Mouse (Mus musculus): Measurements from ENCODE around the gene E130114P18Rik. TPM values are rescaled to one million over a fixed set of nuclear protein-coding genes. Genes with fewer than 3 reads are reported as not detected.

The E130114P18Rik gene
- polyA plus RNA-seq, 1 experiment: 14.9 TPM

DNA sequence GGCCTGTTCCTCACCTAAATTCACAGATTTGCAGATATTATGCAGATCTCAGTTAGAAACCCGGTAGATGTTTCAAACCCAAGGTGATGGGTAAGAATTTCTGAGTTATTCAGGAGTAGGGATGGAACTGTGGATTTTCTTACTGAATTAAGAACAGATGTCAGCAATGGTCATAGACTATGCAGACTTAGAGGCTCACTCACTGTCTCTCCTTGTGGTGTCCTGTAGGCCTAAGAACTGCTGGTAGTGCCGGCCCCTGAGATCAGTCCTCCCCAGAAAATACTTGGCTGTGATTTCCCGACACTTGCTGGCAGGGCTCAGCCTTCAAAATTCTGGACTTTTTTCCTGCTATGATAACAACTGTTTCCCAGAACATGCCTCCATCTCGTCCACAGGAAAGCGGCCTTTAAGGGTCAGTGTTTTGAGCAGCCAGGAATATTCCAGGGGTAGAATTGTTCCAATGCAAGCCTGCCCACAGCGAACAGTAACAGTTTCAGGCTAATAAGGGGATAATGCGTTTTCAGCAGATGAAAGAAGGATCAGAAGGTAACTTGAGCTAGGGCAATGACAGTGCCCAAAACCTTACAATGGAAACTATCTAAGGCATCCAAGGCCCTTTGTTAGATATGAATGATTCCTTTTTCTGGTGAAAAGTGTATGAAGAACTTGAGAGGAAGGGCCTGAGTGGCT, 113.0 kb downstream of the E130114P18Rik start:
- H3K27ac ChIP-seq (ENCODE audit: insufficient read depth, low read length): no peak overlapping the region
- WGBS: 67% methylated on average over 7 of the region's 7 CpGs
- H3K4me1 ChIP-seq (ENCODE audit: control insufficient read depth, insufficient read depth, low read length): no peaks in the 10 kb centered on the region
- no peaks in the 10 kb centered on the region for H3K27me3 ChIP-seq (ENCODE audit: control insufficient read depth, insufficient read depth, low read length)
- no peak overlapping the region for H3K4me3 ChIP-seq (replicated peaks; ENCODE audit: insufficient read depth, low read depth, low read length)
- DNase-seq: no peak
- TF ChIP-seq CTCF (IDR thresholded peaks at IDR 0.05; ENCODE audit: borderline replicate concordance, insufficient read depth, low read depth, low read length): no peak
- TF ChIP-seq POLR2A (IDR thresholded peaks at IDR 0.05; ENCODE audit: borderline replicate concordance, insufficient read depth, low read length): no peak

DNA sequence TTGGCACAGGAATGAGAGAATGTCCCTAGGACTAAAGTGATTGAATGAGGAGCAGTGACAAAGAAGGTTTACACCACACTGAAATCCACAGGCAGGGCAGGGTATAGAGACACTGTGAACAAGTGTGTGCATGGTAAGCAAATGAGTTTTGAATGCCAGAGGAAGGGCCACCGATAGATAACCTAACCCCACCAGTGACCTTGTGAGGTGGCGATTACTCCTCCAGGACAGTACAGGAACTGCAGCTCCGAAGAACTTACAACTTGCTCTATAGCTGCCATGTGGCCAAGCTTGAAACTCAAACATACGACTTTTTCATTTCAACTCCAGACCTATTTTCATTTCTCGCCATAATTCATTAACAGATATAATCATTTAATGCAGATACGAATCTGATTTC, 114.0 kb downstream of the E130114P18Rik start:
- WGBS: 95% methylated on average over 6 of the region's 6 CpGs
- Histone ChIP-seq H3K27me3 (ENCODE audit: control insufficient read depth, insufficient read depth, low read length) (no peaks in the 10 kb centered on the region), H3K27ac (ENCODE audit: insufficient read depth, low read length) (no peak overlapping the region), H3K4me3 (replicated peaks; ENCODE audit: insufficient read depth, low read depth, low read length) (no peak overlapping the region), H3K4me1 (ENCODE audit: control insufficient read depth, insufficient read depth, low read length) (no peaks in the 10 kb centered on the region)
- TF ChIP-seq POLR2A (IDR thresholded peaks at IDR 0.05; ENCODE audit: borderline replicate concordance, insufficient read depth, low read length) (no peak), CTCF (IDR thresholded peaks at IDR 0.05; ENCODE audit: borderline replicate concordance, insufficient read depth, low read depth, low read length) (no peak)
- no peak for DNase-seq

DNA sequence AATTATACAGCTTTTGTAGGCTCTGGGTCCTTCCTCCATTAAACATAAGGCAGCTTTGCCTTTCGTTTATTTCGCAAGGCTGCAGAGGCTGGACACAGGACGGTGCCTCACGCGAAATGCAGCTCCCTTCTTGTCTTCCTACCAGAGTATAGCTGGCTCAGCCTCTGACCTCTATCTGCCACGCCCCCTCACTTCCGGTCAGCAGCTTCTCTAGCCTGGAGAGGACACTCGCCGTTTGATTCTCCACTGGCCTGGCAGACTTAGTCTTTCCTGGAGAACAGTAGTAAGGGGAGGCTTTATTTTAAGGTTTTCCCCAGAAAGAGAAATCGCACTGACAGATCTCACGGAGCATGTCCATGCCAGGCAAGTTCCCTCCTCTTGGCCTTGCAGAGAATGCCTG, 115.0 kb downstream of the E130114P18Rik start:
- Histone ChIP-seq H3K27ac (ENCODE audit: insufficient read depth, low read length) (no peak overlapping the region), H3K4me3 (replicated peaks; ENCODE audit: insufficient read depth, low read depth, low read length) (no peak overlapping the region), H3K4me1 (ENCODE audit: control insufficient read depth, insufficient read depth, low read length) (no peaks in the 10 kb centered on the region), H3K27me3 (ENCODE audit: control insufficient read depth, insufficient read depth, low read length) (no peaks in the 10 kb centered on the region)
- WGBS: 86% methylated on average over 11 of the region's 11 CpGs
- no peak for DNase-seq
- TF ChIP-seq POLR2A (IDR thresholded peaks at IDR 0.05; ENCODE audit: borderline replicate concordance, insufficient read depth, low read length): no peak
- no peak for TF ChIP-seq CTCF (IDR thresholded peaks at IDR 0.05; ENCODE audit: borderline replicate concordance, insufficient read depth, low read depth, low read length)

DNA sequence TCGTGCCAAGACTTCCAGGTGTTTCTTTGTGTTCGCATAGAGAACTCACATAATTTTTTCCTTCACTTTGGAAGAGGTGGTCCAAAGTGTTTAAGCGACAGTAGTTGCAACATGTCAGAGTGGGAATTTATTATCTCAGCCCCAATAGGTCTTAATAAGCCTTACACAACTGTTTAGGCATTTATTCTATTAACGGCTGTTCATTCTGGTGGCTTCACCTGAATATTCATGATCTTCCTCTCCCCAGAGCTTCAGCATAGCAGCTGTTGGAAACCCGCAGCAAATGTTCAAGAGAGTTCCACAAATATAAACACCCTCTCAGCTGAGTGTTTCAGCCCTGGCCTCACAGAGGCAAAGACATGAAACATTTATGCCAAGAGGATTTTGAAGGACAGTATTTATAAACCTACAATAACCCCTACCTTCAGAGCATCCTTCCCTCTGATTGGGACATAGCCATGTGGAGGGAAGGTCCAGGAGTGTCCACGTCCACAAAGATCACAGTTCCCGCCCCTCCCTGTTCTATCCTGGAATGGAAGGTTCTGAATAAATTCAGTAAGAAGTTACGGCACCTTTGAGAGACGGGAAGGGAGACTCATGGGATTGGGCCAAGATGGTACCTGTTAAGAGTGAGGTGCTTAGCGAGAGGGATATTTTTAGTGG, 116.1 kb downstream of the E130114P18Rik start:
- Histone ChIP-seq H3K27ac (ENCODE audit: insufficient read depth, low read length) (no peak overlapping the region), H3K27me3 (ENCODE audit: control insufficient read depth, insufficient read depth, low read length) (no peaks in the 10 kb centered on the region), H3K4me1 (ENCODE audit: control insufficient read depth, insufficient read depth, low read length) (no peaks in the 10 kb centered on the region), H3K4me3 (replicated peaks; ENCODE audit: insufficient read depth, low read depth, low read length) (no peak overlapping the region)
- TF ChIP-seq CTCF (IDR thresholded peaks at IDR 0.05; ENCODE audit: borderline replicate concordance, insufficient read depth, low read depth, low read length) (no peak), POLR2A (IDR thresholded peaks at IDR 0.05; ENCODE audit: borderline replicate concordance, insufficient read depth, low read length) (no peak)
- DNase-seq: no peak
- 73% methylated on average over 10 of the region's 10 CpGs for WGBS

DNA sequence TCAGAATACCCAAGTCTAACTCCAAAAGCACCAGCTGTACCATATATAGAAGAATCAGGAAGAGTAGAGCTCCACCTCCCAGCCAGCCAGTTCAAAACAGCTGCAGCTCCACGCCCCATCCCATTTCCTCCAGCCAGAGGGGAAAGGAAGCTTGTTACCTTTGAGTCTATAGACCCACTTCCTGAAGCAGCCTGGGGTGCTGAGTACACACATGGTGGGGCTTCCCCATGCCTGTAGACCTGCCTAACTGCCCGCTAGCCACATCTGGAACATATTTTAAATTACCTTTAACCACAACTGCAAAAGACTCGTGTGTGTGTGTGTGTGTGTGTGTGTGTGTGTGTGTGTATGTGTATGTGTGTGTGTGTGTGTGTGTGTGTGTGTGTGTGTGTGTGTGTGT, 120.3 kb downstream of the E130114P18Rik start:
- H3K4me3 ChIP-seq (replicated peaks; ENCODE audit: insufficient read depth, low read depth, low read length): no peak overlapping the region
- TF ChIP-seq CTCF (IDR thresholded peaks at IDR 0.05; ENCODE audit: borderline replicate concordance, insufficient read depth, low read depth, low read length): no peak
- no peak for TF ChIP-seq POLR2A (IDR thresholded peaks at IDR 0.05; ENCODE audit: borderline replicate concordance, insufficient read depth, low read length)
- DNase-seq: no peak
- H3K27me3 ChIP-seq (ENCODE audit: control insufficient read depth, insufficient read depth, low read length): no peaks in the 10 kb centered on the region
- 95% methylated on average over 3 of the region's 3 CpGs for WGBS
- no peak overlapping the region for H3K27ac ChIP-seq (ENCODE audit: insufficient read depth, low read length)
- H3K4me1 ChIP-seq (ENCODE audit: control insufficient read depth, insufficient read depth, low read length): no peaks in the 10 kb centered on the region

DNA sequence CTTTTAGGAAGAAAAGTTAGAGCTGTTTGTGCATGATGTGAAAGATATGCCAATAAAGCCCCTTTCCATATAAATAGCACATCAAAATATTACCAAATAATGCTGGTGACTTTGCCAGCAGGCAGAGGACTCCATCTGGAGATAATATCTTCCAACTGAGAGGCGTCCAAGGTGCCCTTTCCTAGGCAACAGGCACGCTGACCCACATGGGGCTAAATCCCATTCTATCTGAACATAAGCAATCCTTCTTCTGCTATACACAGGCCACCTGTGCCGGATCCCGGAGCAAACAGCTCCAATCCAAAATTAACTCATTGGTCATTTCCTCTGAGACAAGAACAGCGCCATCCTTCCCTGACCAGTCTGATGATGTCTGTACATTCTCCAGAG, 128.3 kb downstream of the E130114P18Rik start:
- 9% methylated on average over 5 of the region's 5 CpGs for WGBS
- Histone ChIP-seq H3K4me1 (ENCODE audit: control insufficient read depth, insufficient read depth, low read length) (peaks cover 14% of the 10 kb centered on the region), H3K27me3 (ENCODE audit: control insufficient read depth, insufficient read depth, low read length) (no peaks in the 10 kb centered on the region), H3K4me3 (replicated peaks; ENCODE audit: insufficient read depth, low read depth, low read length) (no peak overlapping the region), H3K27ac (ENCODE audit: insufficient read depth, low read length) (peak overlapping the region; percentile 10; the same call in 1 of the 2 replicates)
- TF ChIP-seq POLR2A (IDR thresholded peaks at IDR 0.05; ENCODE audit: borderline replicate concordance, insufficient read depth, low read length): no peak
- TF ChIP-seq CTCF (IDR thresholded peaks at IDR 0.05; ENCODE audit: borderline replicate concordance, insufficient read depth, low read depth, low read length): no peak
- DNase-seq: peak; percentile 63 to 79

DNA sequence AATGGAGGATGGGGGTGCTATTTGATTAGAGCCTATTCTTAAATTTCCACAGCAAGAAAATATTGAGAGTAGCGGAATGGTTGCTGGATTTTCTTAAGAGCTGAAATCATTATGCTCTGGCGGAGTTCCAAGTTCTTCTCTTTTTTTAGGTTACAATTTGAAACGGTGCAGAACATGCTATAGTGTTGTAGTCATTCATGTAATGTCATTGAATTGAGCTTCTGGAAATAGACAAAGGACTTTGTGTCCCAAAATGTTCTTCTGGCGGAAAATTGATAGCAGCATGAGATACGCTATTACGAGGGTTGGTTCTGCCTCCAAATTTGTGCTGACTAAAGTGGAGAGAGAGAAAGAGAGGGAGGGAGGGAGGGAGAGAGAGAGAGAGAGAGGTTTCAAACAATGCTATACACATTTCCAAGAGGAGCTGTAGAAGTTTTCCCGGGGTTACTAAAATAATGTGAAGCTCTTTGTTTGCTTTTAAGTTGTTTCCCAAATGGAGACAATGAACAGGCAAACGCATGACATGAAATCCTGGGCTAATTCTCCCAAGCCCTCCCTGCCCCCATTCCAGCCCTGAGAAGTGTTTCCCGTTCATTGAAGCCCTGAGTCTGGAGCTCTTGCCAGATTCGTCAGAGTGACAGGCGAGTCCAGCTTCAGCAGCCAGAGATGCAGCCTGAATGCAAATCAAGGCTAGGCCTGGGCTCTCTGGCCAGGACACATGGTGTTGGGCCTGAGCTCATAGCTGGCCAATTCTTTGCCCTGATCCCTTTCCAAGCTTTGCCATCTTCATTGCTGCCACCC, 128.9 kb downstream of the E130114P18Rik start:
- no peaks in the 10 kb centered on the region for H3K27me3 ChIP-seq (ENCODE audit: control insufficient read depth, insufficient read depth, low read length)
- TF ChIP-seq CTCF (IDR thresholded peaks at IDR 0.05; ENCODE audit: borderline replicate concordance, insufficient read depth, low read depth, low read length) (no peak), POLR2A (IDR thresholded peaks at IDR 0.05; ENCODE audit: borderline replicate concordance, insufficient read depth, low read length) (no peak)
- peaks cover 14% of the 10 kb centered on the region for H3K4me1 ChIP-seq (ENCODE audit: control insufficient read depth, insufficient read depth, low read length)
- no peak overlapping the region; the same call in 1 of the 2 replicates for H3K27ac ChIP-seq (ENCODE audit: insufficient read depth, low read length)
- H3K4me3 ChIP-seq (replicated peaks; ENCODE audit: insufficient read depth, low read depth, low read length): no peak overlapping the region
- peak; percentile 80 to 92 for DNase-seq
- WGBS: 14% methylated on average over 11 of the region's 11 CpGs
